21 mouse cellular contexts compared by ENCODE assay signal in genomic region chr11:108122486-108122885, GRCm38 (mm10).
DNase-seq lines count a peak whose midpoint lies in the region; ATAC-seq lines count a peak whose summit lies in the region.
"Had no signal": no experiment of that assay in that cellular context is flagged by ENCODE, and none has a peak within 500 bp of the region (broad histone marks: within the 10 kb centered on the region; RNA-seq: fewer than 3 reads in every experiment).

No protein-coding gene starts in this region.

- peak; percentile 87 for DNase-seq in heart, adult 11 months
- DNase-seq in limb, embryonic 10.5 days (ENCODE audit: low spot score) = no peak
- DNase-seq in testis, postnatal 14 days (ENCODE audit: low spot score) = no peak
- DNase-seq: adrenal gland, adult 2 months; adrenal gland, postnatal 10 days; adrenal gland, postnatal 25 days; cerebellum, adult 11 months; cerebellum, adult 18-20 months; cerebellum, adult 8-10 months; cerebellum, adult 9-11 months; cerebellum, postnatal 14 days; cerebellum, postnatal 36 days; embryo, embryonic 11 days; forebrain, postnatal 0 days had no signal

- ATAC-seq in heart, embryonic 11.5 days (replicated peaks; ENCODE audit: insufficient number of reproducible peaks, low FRiP score, low TSS enrichment) = no peak
- no peak for ATAC-seq in limb, embryonic 12.5 days (ENCODE audit: insufficient number of reproducible peaks, insufficient read depth, low FRiP score, low TSS enrichment, low read depth)
- ATAC-seq: forebrain, embryonic 13.5 days; forebrain, embryonic 15.5 days; forebrain, postnatal 0 days had no signal

- no peaks in the 10 kb centered on the region for H3K9me3 ChIP-seq in heart, embryonic 11.5 days (replicated peaks; ENCODE audit: control insufficient read depth, low read length)
- no peaks in the 10 kb centered on the region for H3K9me3 ChIP-seq in limb, embryonic 12.5 days
- H3K9me3 ChIP-seq in limb, embryonic 10.5 days (replicated peaks) = no peaks in the 10 kb centered on the region
- H3K9me3 ChIP-seq: embryonic facial prominence, embryonic 13.5 days; embryonic facial prominence, embryonic 15.5 days; forebrain, embryonic 13.5 days; forebrain, embryonic 15.5 days had no signal

- WGBS in heart, embryonic 11.5 days (ENCODE audit: insufficient replicate concordance) = 86% methylated on average over 7 of the region's 7 CpGs
- 63% methylated on average over 7 of the region's 7 CpGs for WGBS in limb, embryonic 12.5 days
- WGBS in limb, embryonic 10.5 days = 90% methylated on average over 7 of the region's 7 CpGs

- H3K4me1 ChIP-seq in heart, embryonic 11.5 days (ENCODE audit: control insufficient read depth, insufficient read depth, low read length) = peaks cover 6% of the 10 kb centered on the region
- H3K4me1 ChIP-seq in limb, embryonic 12.5 days (replicated peaks) = peaks cover 19% of the 10 kb centered on the region
- peaks cover 10% of the 10 kb centered on the region; the same call in 1 of the 2 replicates for H3K4me1 ChIP-seq in limb, embryonic 10.5 days
- H3K4me1 ChIP-seq: embryonic facial prominence, embryonic 13.5 days had no signal

- no peak overlapping the region for H3K27ac ChIP-seq in heart, embryonic 11.5 days (ENCODE audit: low read depth, low read length)
- peak overlapping the region; percentile 45 for H3K27ac ChIP-seq in limb, embryonic 12.5 days
- no peak overlapping the region for H3K27ac ChIP-seq in limb, embryonic 10.5 days
- H3K27ac ChIP-seq: embryonic facial prominence, embryonic 13.5 days; embryonic facial prominence, embryonic 15.5 days; forebrain, embryonic 13.5 days; forebrain, embryonic 15.5 days had no signal

- H3K36me3 ChIP-seq in heart, embryonic 11.5 days (ENCODE audit: control insufficient read depth, insufficient read depth, low read length) = no peaks in the 10 kb centered on the region
- no peaks in the 10 kb centered on the region for H3K36me3 ChIP-seq in limb, embryonic 12.5 days
- no peaks in the 10 kb centered on the region for H3K36me3 ChIP-seq in limb, embryonic 10.5 days
- H3K36me3 ChIP-seq: embryonic facial prominence, embryonic 13.5 days; embryonic facial prominence, embryonic 15.5 days; forebrain, embryonic 15.5 days had no signal

- H3K4me2 ChIP-seq in heart, embryonic 11.5 days = no peak overlapping the region
- no peak overlapping the region for H3K4me2 ChIP-seq in limb, embryonic 12.5 days
- H3K4me2 ChIP-seq: embryonic facial prominence, embryonic 13.5 days; embryonic facial prominence, embryonic 15.5 days; forebrain, embryonic 13.5 days; forebrain, embryonic 15.5 days had no signal

- H3K9ac ChIP-seq in heart, embryonic 11.5 days (ENCODE audit: low read depth, low read length) = no peak overlapping the region
- no peak overlapping the region for H3K9ac ChIP-seq in limb, embryonic 12.5 days (replicated peaks)
- H3K9ac ChIP-seq: embryonic facial prominence, embryonic 13.5 days; embryonic facial prominence, embryonic 15.5 days; forebrain, embryonic 13.5 days; forebrain, embryonic 15.5 days; forebrain, postnatal 0 days had no signal

- H3K4me3 ChIP-seq in heart, embryonic 11.5 days (ENCODE audit: low read depth, low read length) = no peak overlapping the region
- H3K4me3 ChIP-seq in limb, embryonic 12.5 days (replicated peaks) = no peak overlapping the region
- no peak overlapping the region for H3K4me3 ChIP-seq in limb, embryonic 10.5 days
- H3K4me3 ChIP-seq: embryonic facial prominence, embryonic 13.5 days; embryonic facial prominence, embryonic 15.5 days; erythroblast, embryonic 14.5 days; forebrain, embryonic 13.5 days; forebrain, embryonic 15.5 days had no signal

- no peaks in the 10 kb centered on the region for H3K27me3 ChIP-seq in heart, embryonic 11.5 days (ENCODE audit: control insufficient read depth, insufficient read depth, low read length)
- H3K27me3 ChIP-seq in limb, embryonic 12.5 days = no peaks in the 10 kb centered on the region
- no peaks in the 10 kb centered on the region for H3K27me3 ChIP-seq in limb, embryonic 10.5 days (ENCODE audit: low read depth, poor library complexity, severe bottlenecking)
- H3K27me3 ChIP-seq: embryonic facial prominence, embryonic 13.5 days; embryonic facial prominence, embryonic 15.5 days; forebrain, embryonic 13.5 days; forebrain, embryonic 15.5 days had no signal
